Mouse (Mus musculus): ENCODE measurements around the gene Ppm1f.
A peak's percentile ranks its signal among the peaks of the same experiment; 100 is the strongest.

- TF ChIP-seq POLR2A (IDR thresholded peaks at IDR 0.05; ENCODE audit: borderline replicate concordance, extremely low read depth, insufficient read depth, insufficient read length, poor library complexity, severe bottlenecking): peak; percentile 63; the same call in 1 of the 2 replicates
- TF ChIP-seq CTCF (IDR thresholded peaks at IDR 0.05; ENCODE audit: borderline replicate concordance, extremely low read depth, insufficient read depth, insufficient read length): peak; percentile 20; the same call in 1 of the 2 replicates
These were observed 25.5 kb upstream of the Ppm1f start, which contains the start of the genes Top3b and Vpreb1 for GRCm38 (mm10) chr16:16870617-16871331.

Measured in brain, embryonic 14.5 days (tissue).